Mouse (Mus musculus) splenic B cell, adult 2 months (primary cell): Measurements from ENCODE around the gene Kcnh8.

Experiments
- DNase-seq: peaks from one replicate; pipeline ENCODE4 v3.0.0-alpha.2; 2011; ENCODE audit warnings: low read depth, low spot score
- H3K27me3 ChIP-seq: 2 replicates; pipeline ENCODE4 v1.6.1; 2012; ENCODE audit warnings: mild to moderate bottlenecking, low read length, moderate library complexity, mixed read lengths; ENCODE audit not compliant: control insufficient read depth, poor library complexity, insufficient read depth, severe bottlenecking
- H3K36me3 ChIP-seq: 2 replicates; pipeline ENCODE4 v1.6.1; 2012; ENCODE audit warnings: mild to moderate bottlenecking, low read length, moderate library complexity, mixed read lengths; ENCODE audit not compliant: control insufficient read depth, poor library complexity, insufficient read depth, severe bottlenecking

Gene Kcnh8

DNA sequence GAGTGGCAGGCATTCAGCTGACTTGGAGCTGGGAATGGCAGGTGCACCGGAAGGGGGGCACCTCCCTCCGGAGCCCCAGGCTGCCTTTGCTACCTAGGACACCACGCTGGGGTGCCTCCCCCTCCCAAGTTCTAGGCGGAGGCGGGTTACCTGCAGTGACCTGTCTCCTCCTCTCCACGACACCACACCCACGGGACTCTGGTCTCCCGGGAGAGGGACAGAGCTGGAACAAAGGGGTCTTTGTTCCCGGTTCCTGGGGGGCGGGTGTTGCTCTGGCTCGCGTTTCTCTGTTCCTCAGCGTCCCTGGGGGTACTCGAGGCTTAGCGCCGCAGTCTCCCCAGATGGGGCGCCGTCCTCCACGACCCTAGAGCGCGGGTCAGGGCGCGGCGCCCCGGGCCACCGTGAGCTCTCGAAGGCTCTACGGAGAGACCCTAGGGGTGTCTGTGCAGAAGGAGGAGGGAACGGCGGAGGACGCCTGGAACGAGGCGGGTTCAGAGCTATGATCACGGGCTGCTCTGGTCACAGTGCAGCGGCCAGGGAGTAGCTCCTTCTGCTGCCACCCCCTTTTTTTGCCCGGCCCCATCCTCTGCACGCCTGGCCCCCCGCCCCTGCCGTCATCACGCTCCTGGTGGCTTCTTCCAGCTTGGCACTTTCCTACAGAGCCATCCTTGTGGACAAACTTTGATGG lies at the start of gene Kcnh8:
TSS of gene Kcnh8 (plus strand) at position 617 of the 688 bp plus-strand sequence.
- H3K27me3 ChIP-seq = peaks cover 5% of the 10 kb centered on the region; the same call in 1 of the 2 replicates
- H3K36me3 ChIP-seq = no peaks in the 10 kb centered on the region
- DNase-seq = no peak

DNA sequence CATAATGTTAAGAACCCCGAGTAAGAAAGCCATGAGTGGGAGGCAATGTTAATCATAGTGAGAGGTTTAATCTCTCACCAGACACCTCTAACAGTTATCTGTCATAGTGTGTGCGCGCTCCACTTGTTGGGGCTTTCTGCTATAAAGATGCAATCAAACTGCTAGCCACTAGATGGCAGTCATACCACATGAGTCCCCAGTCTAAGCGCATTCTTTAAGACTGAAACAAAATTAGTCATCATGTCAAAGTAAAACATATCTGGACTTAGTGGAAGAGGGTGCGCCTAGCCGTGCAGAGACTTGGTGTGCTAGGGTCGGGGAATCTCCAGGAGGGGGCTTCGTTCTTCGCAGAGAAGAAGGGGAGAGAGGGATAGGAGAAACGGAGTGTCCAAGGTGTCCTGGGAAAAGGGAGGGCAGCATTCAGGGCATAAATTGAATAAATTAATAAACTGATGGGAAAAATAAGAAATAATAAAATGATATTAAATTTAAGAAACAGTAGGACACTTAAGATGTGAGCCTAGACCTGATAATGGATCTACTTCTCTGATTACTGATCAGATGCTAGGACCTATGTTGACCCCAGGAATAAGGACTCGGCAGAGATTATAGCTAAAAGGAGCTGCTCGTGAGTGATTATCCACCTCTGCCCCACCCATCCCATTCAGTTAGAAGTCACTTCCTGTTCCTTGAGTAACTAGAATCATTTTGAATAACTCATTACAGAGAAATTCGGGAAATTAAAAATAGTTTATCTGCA lies 42.4 kb upstream of the Kcnh8 start:
- Histone ChIP-seq H3K27me3 (0 out of 2 replicates have a peak, but pooled peaks cover 1% of the 10 kb centered on the region), H3K36me3 (no peaks in the 10 kb centered on the region)
- DNase-seq = peak; percentile 74

DNA sequence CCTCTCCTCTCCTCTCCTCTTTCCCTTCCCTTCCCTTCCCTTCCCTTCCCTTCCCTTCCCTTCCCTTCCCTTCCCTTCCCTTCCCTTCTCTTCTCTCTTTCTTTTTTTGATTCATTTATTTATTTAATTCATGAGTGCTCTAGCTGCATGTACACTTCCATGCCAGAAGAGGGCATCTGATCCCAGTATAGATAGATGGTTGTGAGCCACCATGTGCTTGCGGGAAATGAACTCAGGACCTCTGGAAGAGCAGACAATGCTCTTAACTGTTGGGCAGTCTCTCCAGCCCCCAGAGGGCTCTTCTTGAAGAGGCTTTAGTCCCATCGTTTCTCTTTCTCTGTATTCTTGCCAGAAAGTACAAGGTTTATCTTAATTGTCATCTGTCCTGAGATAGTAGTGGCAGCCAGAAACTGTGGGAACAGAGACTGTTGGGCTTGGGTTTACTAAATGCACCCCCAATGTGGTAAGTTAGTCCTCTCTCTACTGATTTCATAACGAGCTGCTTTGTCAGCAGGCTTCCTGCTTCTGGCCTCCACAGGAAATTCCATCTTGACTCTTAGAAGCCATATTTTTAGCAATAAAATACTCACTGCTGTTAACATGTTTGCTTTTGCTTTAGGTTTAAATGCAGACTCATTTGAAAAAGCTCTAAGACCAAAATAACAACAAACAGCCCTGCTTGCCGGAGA lies 36.9 kb upstream of the Kcnh8 start:
- Histone ChIP-seq H3K27me3 (no peaks in the 10 kb centered on the region), H3K36me3 (no peaks in the 10 kb centered on the region)
- no peak for DNase-seq

DNA sequence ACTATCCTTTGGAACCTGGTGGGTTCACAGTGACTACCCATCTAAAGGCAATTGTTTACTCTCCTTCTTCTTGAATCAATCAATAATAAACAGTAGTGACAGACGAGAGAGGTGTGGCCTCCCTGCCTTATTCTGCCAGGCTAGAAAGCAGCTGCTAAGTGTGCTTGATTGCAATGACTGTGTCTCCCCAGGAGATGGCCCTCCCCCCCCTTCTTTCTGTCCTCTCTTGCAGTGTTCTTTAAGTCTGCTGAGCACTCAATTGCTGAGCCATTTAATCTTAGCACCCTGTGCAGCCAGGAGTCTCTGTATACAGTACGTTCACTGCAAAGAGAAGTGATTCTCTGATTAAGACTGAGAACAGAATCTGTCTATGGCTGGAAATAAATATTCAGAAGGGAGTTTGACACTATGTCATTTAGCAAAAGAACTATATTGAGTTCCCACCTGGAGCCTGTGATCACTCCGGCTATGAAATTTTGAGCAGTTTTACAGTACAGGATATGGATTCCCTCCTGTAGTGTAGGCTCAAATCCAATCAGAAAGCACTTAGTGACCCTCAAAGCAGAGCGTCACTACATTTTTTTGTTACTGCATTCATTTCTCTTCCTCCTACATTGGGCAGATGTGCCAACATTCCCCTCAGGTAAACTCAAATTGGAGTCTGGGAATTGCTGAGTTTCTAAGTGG lies 32.8 kb upstream of the Kcnh8 start:
- DNase-seq = peak; percentile 3
- Histone ChIP-seq H3K36me3 (no peaks in the 10 kb centered on the region), H3K27me3 (no peaks in the 10 kb centered on the region)

DNA sequence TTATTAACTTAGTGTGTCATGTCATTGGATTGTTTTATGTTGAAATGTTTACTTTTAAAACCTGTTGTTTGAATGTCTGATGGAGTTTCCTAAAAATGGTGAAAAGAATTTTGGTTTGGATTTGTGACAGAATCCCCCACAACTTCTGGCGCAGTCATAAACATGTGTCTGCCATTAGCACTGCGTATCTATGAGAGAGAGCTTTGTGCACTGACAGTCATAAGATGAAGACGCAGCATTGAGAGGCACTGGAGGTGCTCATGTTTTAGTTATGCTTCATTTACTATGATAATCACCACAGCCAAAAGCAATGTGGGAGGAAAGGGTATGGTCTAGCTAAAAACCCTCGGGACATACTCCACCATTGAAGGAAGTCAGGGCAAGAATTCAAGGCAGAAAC lies 30.3 kb upstream of the Kcnh8 start:
- H3K36me3 ChIP-seq = no peaks in the 10 kb centered on the region
- H3K27me3 ChIP-seq = no peaks in the 10 kb centered on the region
- no peak for DNase-seq

DNA sequence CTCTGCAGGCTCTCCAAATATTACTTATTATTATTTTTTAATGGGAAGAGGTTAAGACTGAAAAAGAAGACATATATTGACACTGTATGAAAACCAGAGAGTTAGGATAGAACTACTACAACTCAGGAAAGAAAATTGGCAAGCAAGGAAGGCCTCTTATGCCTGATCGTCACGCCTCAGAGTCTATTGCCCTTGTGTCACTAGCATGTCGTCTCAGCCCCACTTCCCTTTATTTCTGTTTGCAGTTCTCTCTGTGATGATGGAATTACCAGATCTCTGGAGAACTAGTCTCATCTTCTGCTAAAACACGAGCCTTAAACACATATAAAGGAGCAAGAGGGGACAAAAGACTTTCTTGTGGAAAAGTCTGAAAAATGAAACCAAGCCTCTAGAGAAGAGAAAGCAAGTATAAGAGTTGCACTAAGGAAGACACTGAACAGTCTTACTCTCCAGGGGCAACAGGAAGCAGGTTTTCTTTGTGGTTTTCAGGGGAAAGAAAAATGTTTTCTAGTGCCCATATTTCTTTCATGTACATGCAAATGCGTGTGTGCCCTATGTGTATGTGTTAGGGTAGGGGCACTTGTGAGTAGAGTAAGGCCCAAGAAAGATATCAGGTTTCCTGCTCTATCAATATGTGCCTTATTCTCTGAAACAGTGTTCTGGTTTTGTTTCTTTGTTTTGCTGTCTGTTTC lies 10.9 kb upstream of the Kcnh8 start:
- peak; percentile 10 for DNase-seq
- H3K27me3 ChIP-seq = no peaks in the 10 kb centered on the region
- no peaks in the 10 kb centered on the region for H3K36me3 ChIP-seq

DNA sequence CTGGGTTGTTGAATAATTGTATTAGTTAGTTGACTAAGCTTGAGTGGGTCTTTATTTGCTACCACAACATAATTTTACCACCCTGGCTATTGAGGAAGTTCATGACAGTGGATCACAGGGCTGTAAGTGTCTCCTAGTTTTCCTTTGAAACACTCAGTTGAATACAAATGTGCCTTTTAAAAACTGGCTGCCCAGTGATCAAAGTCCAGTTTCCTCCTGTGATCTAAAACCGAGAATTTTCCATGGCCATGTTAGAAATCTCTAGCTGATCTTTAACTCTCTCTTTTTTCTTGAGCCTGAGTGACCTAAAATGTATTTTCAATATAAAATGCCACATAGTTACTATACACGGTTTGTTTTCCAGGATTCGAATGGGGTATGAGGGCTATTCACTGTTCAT lies 3.4 kb upstream of the Kcnh8 start:
- H3K36me3 ChIP-seq = no peaks in the 10 kb centered on the region
- H3K27me3 ChIP-seq = peaks cover 5% of the 10 kb centered on the region; the same call in 1 of the 2 replicates
- DNase-seq = no peak

DNA sequence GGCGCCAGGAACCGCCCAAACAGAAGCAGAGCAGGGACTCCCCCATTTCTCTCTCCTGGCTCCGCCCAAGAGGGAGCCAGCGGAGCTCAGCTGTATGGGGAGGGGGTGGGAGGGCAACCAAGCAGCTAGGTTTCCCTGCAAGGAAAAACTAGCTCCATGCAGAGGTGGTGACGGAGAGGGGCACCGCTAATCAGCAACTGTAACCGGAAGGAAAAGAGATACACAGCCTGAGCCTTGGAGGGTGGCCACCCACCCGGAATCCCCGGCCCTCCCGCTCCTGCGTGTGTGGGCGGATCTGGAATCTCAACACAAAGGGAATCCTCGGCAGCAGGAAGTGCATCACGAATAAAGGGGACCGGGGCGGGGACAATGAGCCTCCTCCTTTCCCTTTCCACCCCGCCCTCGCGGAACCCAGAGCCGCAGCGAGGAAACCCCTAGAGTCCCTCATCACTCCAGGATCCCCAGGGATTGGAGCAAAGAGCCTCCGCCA lies 1.6 kb upstream of the Kcnh8 start:
- peak; percentile 4 for DNase-seq
- no peaks in the 10 kb centered on the region for H3K36me3 ChIP-seq

DNA sequence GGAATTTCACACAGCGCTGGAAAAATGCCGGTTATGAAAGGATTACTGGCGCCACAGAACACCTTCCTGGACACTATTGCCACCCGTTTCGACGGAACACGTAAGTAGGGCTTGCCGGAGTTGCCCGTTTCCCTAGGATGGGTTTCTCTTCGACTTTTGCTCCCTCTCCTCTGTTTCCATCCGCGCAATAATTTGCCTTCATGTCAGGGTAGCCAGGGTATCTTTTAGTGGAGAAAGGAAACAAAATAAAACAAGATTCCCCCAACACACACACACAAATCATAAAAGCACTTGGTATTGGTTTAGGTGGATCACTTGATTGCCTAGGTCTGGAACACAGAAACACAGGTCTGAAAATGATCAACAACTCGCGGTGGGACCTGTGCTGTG lies 267 bp downstream of the Kcnh8 start:
- peaks cover 5% of the 10 kb centered on the region; the same call in 1 of the 2 replicates for H3K27me3 ChIP-seq
- DNase-seq = no peak
- no peaks in the 10 kb centered on the region for H3K36me3 ChIP-seq

More for the DNA sequence above, 1.6 kb upstream of the Kcnh8 start:
- H3K27me3 ChIP-seq = peaks cover 5% of the 10 kb centered on the region; the same call in 1 of the 2 replicates

DNA sequence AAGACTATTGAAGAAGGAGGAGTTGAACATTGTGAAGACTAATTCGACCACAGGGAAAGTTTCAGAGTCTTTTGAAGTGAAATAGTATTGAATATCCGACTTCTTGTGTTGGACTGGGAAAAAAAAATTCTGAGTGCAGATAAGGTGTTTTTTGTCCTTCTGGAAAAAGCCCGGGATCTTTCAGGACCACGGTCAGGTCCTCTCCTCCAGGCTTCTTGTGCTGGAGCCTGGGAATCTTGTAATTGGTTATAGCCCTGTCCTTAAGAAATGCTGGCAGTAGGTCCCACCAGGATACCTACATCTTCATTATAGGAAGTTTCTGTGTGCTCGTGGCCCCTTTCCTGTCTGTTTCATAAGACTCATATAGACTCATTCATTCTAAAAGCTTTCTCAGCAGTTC lies 902 bp downstream of the Kcnh8 start:
- Histone ChIP-seq H3K27me3 (peaks cover 5% of the 10 kb centered on the region; the same call in 1 of the 2 replicates), H3K36me3 (no peaks in the 10 kb centered on the region)
- no peak for DNase-seq

DNA sequence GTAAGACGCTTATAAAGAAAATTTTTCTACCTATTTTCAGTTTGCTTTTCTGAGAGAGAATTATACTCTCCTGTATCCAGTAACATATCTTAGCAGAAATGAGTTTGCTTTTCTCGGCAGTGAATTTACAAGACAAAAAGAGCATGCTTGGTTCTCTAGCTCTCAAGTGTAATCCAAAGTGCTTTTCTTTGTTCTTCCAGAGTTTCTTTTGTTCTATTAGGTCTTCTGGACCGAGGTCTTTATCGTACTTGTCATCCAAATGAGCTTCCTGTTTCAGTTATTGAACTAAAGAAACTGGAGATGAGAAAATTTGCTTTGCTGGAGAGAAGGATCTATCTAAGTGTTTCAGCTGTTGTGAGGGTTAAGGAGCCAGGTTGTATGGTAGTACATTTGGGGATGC lies 8.9 kb downstream of the Kcnh8 start:
- no peak for DNase-seq
- no peaks in the 10 kb centered on the region for H3K36me3 ChIP-seq
- no peaks in the 10 kb centered on the region for H3K27me3 ChIP-seq

DNA sequence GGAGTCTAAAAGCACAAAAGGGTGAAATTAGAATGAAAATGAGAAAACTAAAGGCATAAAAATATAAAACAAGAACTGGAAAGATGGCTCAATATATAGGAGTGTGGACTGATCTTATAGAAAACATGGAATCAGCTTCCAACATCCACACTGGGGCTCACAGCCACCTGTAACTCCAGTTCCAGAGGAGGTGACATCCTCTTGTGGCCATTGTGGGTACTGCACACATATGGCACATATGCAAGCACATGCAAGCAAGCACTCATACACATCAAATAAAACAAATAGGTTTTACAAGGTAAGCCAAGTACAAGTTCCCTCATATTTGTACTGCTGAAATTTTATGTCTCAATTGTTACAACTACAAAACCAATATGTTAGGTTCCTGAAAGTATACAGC lies 46.7 kb downstream of the Kcnh8 start:
- Histone ChIP-seq H3K36me3 (no peaks in the 10 kb centered on the region), H3K27me3 (no peaks in the 10 kb centered on the region)
- no peak for DNase-seq

DNA sequence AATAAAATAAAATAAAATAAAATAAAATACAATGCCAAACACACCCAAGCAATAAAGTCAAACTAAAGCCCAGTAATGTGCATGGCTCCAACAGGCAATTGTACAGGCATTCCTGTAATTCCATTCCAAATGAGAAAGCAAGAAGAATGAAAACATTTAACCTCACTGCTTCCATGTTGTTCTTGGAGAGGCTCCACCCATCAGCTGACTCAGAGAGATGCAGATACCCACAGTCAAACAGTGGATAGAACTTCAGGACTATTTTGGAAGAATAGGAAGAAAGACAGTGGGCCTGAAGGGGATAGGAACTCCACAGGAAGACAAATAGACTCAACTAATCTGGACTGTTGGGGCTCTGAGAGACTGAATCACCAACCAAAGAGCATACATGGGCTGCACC lies 89.5 kb downstream of the Kcnh8 start:
- no peak for DNase-seq
- H3K27me3 ChIP-seq = no peaks in the 10 kb centered on the region

DNA sequence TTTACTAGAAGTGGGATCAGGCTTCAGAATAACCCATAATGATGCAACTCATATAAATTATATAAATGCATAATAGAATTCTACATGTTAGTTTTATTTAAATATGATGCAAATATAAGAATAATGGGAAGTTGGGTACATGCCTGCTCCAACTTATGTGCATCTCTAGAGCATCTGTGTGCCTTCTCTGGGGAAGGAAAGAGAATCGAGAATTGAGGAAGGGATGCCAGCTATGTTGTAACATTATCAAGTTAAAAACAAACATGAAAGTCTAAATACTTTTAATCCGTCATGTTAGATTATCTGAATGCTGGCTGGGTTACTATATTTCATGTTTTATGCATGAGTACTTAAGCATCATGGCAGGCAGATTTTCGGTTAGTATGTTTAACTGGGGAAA lies 99.4 kb downstream of the Kcnh8 start:
- Histone ChIP-seq H3K27me3 (no peaks in the 10 kb centered on the region), H3K36me3 (no peaks in the 10 kb centered on the region)
- DNase-seq = no peak

More for the DNA sequence above, 89.5 kb downstream of the Kcnh8 start:
- no peaks in the 10 kb centered on the region for H3K36me3 ChIP-seq
